Mouse (Mus musculus): Measurements from ENCODE around the gene Nr2f6.

DNA sequence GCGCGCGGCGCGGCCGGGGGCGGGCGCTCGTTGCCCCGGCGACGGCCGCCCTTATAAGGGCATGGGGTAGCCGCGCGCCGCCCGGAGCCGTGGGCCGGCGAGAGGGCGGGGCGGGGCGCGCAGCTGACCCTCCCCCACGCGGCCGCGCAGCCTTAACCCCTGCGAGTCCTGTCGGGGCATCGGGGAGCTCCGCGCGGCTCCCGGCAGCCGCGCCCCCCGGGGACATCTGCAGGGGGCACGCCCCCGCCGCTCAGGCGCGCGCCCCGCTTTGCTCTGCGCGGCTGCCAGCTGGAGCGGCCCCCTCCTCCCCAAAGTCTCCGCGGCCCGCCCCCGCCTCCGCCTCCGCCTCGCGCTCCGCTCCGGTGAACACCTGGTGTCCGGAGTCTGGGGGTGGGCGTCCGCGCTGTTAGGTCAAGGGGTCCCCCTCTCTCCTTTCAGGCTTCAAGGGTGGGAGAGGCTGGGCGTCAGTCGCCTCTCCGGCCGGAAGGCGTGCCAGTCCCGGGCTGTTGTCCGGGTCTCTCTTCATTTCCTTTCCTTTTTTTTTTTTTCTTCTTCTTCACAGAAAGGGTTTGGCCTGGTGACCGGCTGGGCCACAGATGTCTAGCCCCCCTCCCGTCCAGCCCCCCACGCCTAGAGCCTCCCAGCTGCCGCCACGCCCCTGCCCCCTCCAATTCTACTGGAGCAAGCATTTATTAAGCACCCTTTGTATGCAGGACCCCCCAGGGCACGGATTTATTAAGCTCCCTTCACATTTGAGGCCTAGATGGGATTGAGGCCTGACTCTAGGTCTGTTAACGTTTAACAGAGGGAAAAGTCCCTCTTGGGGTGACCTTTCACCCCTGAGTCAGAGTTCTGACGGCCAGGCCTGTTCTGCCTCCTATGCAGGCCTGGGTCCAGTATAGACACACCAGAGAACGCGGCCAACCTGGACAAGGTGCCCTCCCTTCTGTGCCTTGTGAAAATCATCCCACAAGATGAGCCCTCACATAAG is 506 bp upstream of the Nr2f6 start:
- TF ChIP-seq POLR2A (IDR thresholded peaks at IDR 0.05; ENCODE audit: borderline replicate concordance, extremely low read depth, low read depth, low read length) (peak; percentile 30; the same call in 1 of the 2 replicates), CTCF (IDR thresholded peaks at IDR 0.05; ENCODE audit: insufficient read depth, low read length) (no peak)
